Mouse (Mus musculus) midbrain, postnatal 0 days (tissue): ENCODE measurements around the gene Sh3kbp1. TPM values are rescaled to one million over a fixed set of nuclear protein-coding genes. Genes with fewer than 3 reads are reported as not detected.
A peak's percentile ranks its signal among the peaks of the same experiment; 100 is the strongest.

Experiments used
- ATAC-seq: fragments of 200-750 bp; cut with Nextera tagmentation; 2 replicates; pipeline ENCODE4 v1.8.0; 2017; ENCODE audit warnings: moderate number of reproducible peaks, mild to moderate bottlenecking, moderate TSS enrichment, moderate library complexity; ENCODE audit not compliant: low FRiP score
- DNase-seq: peaks from one replicate; pipeline ENCODE4 v3.0.0-alpha.2; 2015; ENCODE audit warnings: low spot score
- H3K27ac ChIP-seq: fragments of 300-500 bp; sonication (generic); 2 replicates; pipeline ENCODE4 v1.5.1; 2014; ENCODE audit warnings: low read depth, mild to moderate bottlenecking, low read length, mixed read lengths
- H3K27me3 ChIP-seq: fragments of 300-500 bp; sonication (generic); 2 replicates; pipeline ENCODE4 v1.6.1; 2014; ENCODE audit warnings: low read length, control low read depth, mixed read lengths; ENCODE audit not compliant: insufficient read depth
- H3K36me3 ChIP-seq: fragments of 300-500 bp; sonication (generic); 2 replicates; pipeline ENCODE4 v1.6.1; 2014; ENCODE audit warnings: low read length, control low read depth, mixed read lengths; ENCODE audit not compliant: insufficient read depth
- H3K4me1 ChIP-seq: fragments of 300-500 bp; sonication (generic); 2 replicates; pipeline ENCODE4 v1.6.1; 2014; ENCODE audit warnings: mild to moderate bottlenecking, control low read depth, antibody characterized with exemption, low read length, mixed read lengths; ENCODE audit not compliant: insufficient read depth
- H3K4me2 ChIP-seq: fragments of 300-500 bp; sonication (generic); 2 replicates; pipeline ENCODE4 v1.6.1; 2014; ENCODE audit warnings: low read depth, mild to moderate bottlenecking, low read length, mixed read lengths; ENCODE audit not compliant: poor library complexity, severe bottlenecking
- H3K4me3 ChIP-seq: fragments of 300-500 bp; sonication (generic); 2 replicates; pipeline ENCODE4 v1.5.1; 2014; ENCODE audit warnings: low read depth, mild to moderate bottlenecking, low read length, moderate library complexity
- H3K9ac ChIP-seq: fragments of 300-500 bp; sonication (generic); replicated peaks from 2 replicates; pipeline ENCODE4 v1.6.1; 2014; ENCODE audit warnings: mild to moderate bottlenecking, low read length, moderate library complexity, mixed read lengths; ENCODE audit not compliant: poor library complexity, severe bottlenecking
- H3K9me3 ChIP-seq: fragments of 300-500 bp; sonication (generic); 2 replicates; pipeline ENCODE4 v1.6.1; 2016; ENCODE audit warnings: low read length, control low read depth
- CTCF ChIP-seq: IDR thresholded peaks from 2 replicates; pipeline ENCODE4 v1.5.1; 2016; ENCODE audit warnings: antibody characterized with exemption, mild to moderate bottlenecking
- WGBS: fragments of 180-500 bp; shearing (Covaris S2); extraction: QIAGEN DNeasy Blood & Tissue Kit; methylation state at CpG from one replicate; pipeline ENCODE4 v1.1.7; 2014; 5-methylcytosine and 5-hydroxymethylcytosine counted together
- polyA plus RNA-seq: library from polyadenylated mRNA; unstranded; fragments of >200 nt; fragmentation: Nextera tagmentation; extraction: Ambion mirVana; gene quantifications from 2 replicates; pipeline ENCODE4 v1.2.1, GENCODE M21; 2015
- total RNA-seq: library from RNA; depleted of rRNA; stranded (reverse); fragments of >200 nt; gene quantifications from 2 replicates; pipeline ENCODE4 v1.2.3, GENCODE M21; 2014

Gene Sh3kbp1
- total and polyA plus RNA-seq, 2 experiments from 2014 or later: 41.9 to 42.4 TPM

- no peak overlapping the region for H3K27ac ChIP-seq
- no peak overlapping the region for H3K4me2 ChIP-seq
- DNase-seq (no peak), ATAC-seq (no peak)
- H3K9ac ChIP-seq: no peak overlapping the region
- TF ChIP-seq CTCF: no peak
- no peaks in the 10 kb centered on the region for H3K9me3 ChIP-seq
- H3K4me3 ChIP-seq: no peak overlapping the region
- H3K4me1 ChIP-seq: no peaks in the 10 kb centered on the region
- H3K27me3 ChIP-seq: no peaks in the 10 kb centered on the region; the same call in 1 of the 2 replicates
- H3K36me3 ChIP-seq: no peaks in the 10 kb centered on the region
- 66% methylated on average over 5 of the region's 5 CpGs for WGBS
These were observed 301.1 kb downstream of the Sh3kbp1 start for GRCm38 (mm10) chrX:159928165-159928564.

DNA sequence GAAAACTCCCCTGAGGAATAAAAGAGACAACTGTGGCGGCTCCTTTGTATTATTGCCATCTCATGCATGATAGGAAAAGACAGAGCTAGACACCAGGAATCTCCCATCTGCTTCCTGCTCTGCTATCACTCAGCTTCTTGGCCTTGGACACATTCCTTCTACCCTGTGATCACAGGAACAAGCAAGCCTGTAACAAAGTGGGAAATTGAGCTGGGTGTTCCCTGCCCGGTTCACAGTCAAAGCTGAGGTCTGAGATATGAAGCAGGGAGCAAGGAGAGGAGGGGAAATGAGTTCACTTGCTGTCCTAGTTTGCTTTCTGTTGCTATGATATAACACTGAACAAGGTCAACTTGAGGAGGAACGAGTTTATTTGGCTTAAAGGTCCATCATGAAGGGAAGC lies 301.8 kb downstream of the Sh3kbp1 start:
- Histone ChIP-seq H3K4me2 (no peak overlapping the region), H3K9me3 (no peaks in the 10 kb centered on the region), H3K27ac (no peak overlapping the region), H3K27me3 (no peaks in the 10 kb centered on the region; the same call in 1 of the 2 replicates), H3K9ac (no peak overlapping the region), H3K36me3 (no peaks in the 10 kb centered on the region), H3K4me3 (no peak overlapping the region), H3K4me1 (no peaks in the 10 kb centered on the region)
- ATAC-seq: no peak
- 80% methylated on average over 3 of the region's 3 CpGs for WGBS
- DNase-seq: no peak
- TF ChIP-seq CTCF: no peak

DNA sequence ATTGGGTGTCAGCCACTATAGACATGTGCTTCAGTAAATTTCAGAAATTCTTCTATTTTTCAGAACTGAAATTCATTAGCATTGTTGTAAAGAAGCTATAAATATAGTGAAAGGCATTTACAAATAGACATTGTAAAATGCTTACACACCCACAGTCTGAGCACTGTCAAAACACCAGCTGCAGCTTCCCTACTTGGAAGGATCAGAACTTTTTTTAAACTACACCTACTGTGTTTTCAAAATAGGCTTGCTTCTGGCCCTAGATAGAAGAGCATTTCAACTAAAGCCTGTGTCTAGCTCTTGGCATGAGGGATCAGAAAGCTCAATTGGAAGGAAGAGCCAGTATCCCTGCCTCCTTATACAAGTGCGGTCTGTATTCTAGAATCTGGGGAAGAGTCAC lies 305.0 kb downstream of the Sh3kbp1 start:
- Histone ChIP-seq H3K9ac (no peak overlapping the region), H3K4me2 (no peak overlapping the region), H3K9me3 (no peaks in the 10 kb centered on the region), H3K27ac (no peak overlapping the region), H3K27me3 (no peaks in the 10 kb centered on the region; the same call in 1 of the 2 replicates), H3K4me1 (no peaks in the 10 kb centered on the region), H3K4me3 (no peak overlapping the region), H3K36me3 (no peaks in the 10 kb centered on the region)
- no peak for TF ChIP-seq CTCF
- no peak for DNase-seq
- WGBS: 100% methylated on average over 1 of the region's 1 CpGs
- no peak for ATAC-seq

DNA sequence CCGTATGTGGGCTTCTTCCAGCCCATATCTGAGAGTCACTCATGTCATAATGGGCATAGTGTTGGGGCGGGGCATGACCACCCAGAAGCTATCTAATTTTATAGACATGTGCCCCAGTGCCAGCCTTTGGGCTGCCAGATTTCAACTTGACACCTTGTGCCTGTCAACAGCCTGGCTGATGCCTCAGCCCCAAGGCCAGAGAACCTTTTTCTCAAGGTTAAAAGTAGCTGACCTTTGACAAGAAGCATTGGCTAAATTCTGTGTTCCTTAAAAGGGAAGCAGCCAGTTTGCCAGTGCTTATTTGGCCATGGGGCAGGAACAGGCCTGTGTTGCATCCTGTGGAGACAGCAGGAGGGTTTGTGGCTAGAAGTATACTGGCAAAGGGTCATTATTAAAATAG lies 315.5 kb downstream of the Sh3kbp1 start:
- Histone ChIP-seq H3K9me3 (no peaks in the 10 kb centered on the region), H3K36me3 (no peaks in the 10 kb centered on the region), H3K4me2 (no peak overlapping the region), H3K27ac (no peak overlapping the region), H3K9ac (no peak overlapping the region), H3K4me1 (no peaks in the 10 kb centered on the region), H3K27me3 (no peaks in the 10 kb centered on the region), H3K4me3 (no peak overlapping the region)
- WGBS: 90% methylated on average over 2 of the region's 2 CpGs
- DNase-seq (no peak), ATAC-seq (no peak)
- no peak for TF ChIP-seq CTCF

GRCm38 (mm10) chrX:159943586-159943985 lies 316.5 kb downstream of the Sh3kbp1 start:
- no peak overlapping the region for H3K9ac ChIP-seq
- WGBS: 94% methylated on average over 1 of the region's 1 CpGs
- no peak for DNase-seq
- TF ChIP-seq CTCF: no peak
- H3K27me3 ChIP-seq: no peaks in the 10 kb centered on the region
- H3K4me3 ChIP-seq: no peak overlapping the region
- H3K36me3 ChIP-seq: no peaks in the 10 kb centered on the region
- no peaks in the 10 kb centered on the region for H3K9me3 ChIP-seq
- H3K27ac ChIP-seq: no peak overlapping the region
- no peak for ATAC-seq
- H3K4me2 ChIP-seq: no peak overlapping the region
- H3K4me1 ChIP-seq: no peaks in the 10 kb centered on the region

DNA sequence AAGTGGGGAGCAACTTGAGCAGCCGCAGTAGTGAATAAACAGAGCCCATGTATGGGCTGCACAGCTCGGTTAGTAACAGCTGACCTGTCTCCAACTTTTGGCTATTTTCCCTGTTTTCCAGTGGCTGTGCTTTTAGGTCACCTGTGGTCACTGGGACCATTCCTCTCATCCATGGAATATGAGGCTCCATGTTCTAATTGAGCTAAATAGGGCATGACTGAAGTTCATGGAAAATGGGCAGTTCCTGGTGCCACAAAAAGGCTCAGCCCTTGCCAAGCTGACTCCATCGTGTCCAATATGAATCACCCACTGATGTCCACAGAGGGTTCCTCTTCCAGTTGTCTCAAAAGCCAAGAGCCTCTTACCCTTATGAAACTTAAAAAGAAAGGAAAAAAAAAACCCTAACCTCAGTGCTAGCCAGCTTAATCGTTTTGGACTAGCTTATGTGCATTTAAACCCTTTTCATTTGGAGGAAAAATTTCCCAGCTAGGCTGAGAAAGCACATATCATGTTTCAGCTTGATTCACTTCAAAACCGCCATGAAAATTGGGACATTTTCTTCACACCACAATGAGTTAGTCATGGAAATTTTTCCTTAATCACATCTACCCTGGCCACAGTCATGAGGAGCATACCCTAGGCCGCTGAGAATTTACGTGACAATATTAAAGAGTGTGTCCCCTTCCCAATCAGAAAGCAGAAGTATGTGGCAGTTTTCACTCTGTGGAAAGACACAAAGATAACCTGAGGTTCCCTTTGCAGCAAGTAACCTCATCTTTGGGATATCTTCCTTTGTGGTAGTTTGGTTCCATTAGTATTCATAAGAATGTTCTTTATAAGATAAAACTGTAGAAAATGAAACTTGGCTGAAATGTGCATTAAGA lies 326.7 kb downstream of the Sh3kbp1 start:
- H3K4me3 ChIP-seq: no peak overlapping the region
- no peaks in the 10 kb centered on the region; the same call in 1 of the 2 replicates for H3K27me3 ChIP-seq
- ATAC-seq: no peak
- H3K4me1 ChIP-seq: no peaks in the 10 kb centered on the region
- no peaks in the 10 kb centered on the region for H3K36me3 ChIP-seq
- no peak overlapping the region for H3K27ac ChIP-seq
- WGBS: 75% methylated on average over 7 of the region's 7 CpGs
- H3K4me2 ChIP-seq: no peak overlapping the region
- H3K9me3 ChIP-seq: no peaks in the 10 kb centered on the region
- H3K9ac ChIP-seq: no peak overlapping the region
- peak; percentile 9 for DNase-seq
- no peak for TF ChIP-seq CTCF
